Mouse (Mus musculus) spleen, postnatal 36 days (tissue): ENCODE data around the gene Atg4a.

ENCODE experiments used
- DNase-seq, 2 experiments: peaks; one replicate each; pipeline ENCODE4 v3.0.0; 2022; ENCODE audit warnings: low spot score in 2 of 2, mixed read lengths in 1 of 2

Gene Atg4a

GRCm38 (mm10) chrX:140956272-140956940 lies at the start of gene Atg4a, which contains the start of gene Psmd10:
Gene Atg4a (plus strand): TSS chrX:140956907.
Gene Psmd10 (minus strand): TSS chrX:140956728.
- peak; percentile 89 to 94 for DNase-seq

- DNase-seq = no peak
Measured at GRCm38 (mm10) chrX:140907360-140907759, 49.3 kb upstream of the Atg4a start, which contains the start of gene Vsig1. Gene Vsig1 (plus strand): TSS chrX:140907608.

DNA sequence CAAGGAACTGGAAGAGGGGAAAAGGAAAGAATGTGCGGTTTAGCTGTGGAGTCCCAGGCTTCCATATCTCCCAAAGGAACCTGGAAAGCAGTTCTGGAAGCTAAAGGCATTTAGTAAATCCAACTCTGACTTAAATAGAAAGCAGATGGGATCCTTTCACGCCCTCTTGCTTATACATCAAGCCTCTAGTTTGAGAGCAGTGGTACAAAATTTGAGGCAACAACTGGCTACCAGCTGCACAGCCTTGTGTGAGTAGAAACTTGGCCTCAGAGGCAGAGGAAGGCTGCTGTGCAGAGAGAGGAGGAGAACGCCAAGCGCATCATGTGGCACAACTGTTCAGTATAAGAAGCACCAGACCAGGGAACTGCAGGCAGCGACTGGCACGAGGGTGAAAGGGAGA lies 35.4 kb upstream of the Atg4a start:
- no peak for DNase-seq

- DNase-seq = no peak
Measured at GRCm38 (mm10) chrX:140932066-140932465, 24.6 kb upstream of the Atg4a start.

DNA sequence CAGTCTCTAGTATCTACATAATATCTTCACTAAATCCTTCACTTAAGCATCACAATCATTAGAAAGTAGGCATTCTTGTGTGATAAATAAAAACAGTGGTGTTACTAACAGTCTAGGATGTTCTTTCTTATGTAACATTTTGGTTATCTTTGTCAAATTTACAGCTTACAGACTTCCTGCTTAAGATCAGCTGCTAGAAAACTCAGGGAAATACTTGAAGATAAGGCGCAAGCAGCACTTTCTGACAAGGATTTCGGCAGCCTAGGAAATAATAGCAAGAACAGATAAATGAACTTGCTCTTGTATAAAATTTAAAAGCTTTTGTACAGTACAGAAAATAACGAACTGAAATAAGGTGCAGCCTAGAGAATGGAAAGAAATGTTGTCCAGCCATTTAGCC lies 23.4 kb upstream of the Atg4a start:
- no peak for DNase-seq

DNA sequence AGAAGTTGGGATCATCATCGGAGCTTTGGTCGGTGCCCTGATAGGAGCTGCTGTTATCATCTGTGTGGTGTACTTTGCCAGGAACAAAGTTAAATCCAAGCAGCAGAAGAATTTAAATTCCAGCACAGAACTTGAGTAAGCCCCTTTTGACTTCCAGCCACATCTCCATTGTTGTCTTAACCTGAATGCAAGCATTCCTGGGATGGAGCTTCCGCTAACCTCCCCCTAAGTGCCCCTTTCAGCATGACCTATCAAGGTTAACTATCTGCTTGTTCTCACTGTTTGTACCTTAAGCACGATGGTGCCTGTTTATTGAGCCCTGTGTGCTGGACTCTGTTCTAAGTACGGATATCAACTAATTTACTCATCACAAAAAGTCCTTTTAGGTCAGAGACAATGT lies 20.4 kb upstream of the Atg4a start:
- no peak for DNase-seq

- DNase-seq = peak; percentile 16 to 32
Measured at GRCm38 (mm10) chrX:140953618-140954017, 3.1 kb upstream of the Atg4a start.

DNA sequence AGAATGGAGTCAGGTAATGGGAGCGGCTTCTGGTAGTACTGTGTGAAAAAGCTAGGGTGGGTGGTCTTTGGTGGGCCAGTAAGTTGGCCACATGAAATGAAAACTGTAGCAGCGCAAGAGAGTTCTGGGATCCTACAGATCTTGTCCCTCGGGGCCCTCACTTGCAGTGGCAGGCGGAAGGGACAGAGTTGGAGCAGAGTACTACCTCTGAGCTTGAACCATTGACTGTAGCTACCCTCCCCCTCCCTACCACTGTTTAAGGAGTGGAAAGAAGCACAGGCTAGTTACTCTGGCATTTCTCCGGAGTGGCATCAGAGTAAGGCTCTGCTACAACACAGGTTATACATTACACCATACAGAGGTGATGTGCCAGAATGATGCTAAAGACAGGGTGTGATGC lies 252 bp downstream of the Atg4a start:
- DNase-seq = no peak

- DNase-seq = no peak
Measured at GRCm38 (mm10) chrX:140978943-140979342, 22.2 kb downstream of the Atg4a start.

DNA sequence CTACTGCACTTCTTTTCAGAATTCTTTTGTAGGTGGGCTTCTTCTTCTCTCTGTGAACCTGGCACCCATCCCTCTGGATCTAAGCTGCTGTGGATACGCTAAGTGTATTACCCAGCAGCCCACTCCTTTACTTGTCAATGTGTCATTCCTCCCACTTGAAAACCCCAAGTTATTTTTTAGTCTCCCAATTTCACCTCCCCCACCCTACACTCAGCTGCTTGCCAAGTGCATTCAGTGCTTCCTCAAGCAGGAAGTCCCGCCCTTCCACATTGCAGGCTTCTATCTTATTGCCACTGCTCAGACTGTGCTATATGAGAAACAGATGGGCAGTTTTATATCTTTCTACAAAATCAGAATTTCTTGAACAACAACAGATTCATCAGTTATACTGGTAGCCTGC lies 22.8 kb downstream of the Atg4a start:
- DNase-seq = no peak

DNA sequence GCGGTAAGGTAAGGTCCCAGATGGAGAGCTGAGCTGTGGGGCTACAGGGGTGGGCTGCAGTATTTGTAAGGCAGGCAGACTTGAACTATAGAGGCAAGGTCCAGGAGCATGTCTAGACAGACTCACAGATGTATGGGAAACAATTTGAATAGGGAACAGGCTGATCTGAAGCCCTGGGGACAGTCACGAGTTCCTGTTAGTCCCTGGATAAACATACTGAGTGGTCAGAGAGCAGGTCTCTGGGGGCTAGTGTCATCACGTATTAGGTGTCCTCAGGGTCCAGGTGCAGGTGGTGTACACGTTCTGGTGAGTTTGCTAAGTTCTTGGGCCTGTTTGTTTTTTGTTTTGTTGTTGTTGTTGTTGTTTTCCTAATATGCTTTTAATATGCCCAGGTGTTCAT lies 23.5 kb downstream of the Atg4a start:
- no peak for DNase-seq

- DNase-seq = no peak
Measured at GRCm38 (mm10) chrX:140983206-140983960, 26.7 kb downstream of the Atg4a start.

- DNase-seq = no peak
Measured at GRCm38 (mm10) chrX:140984795-140985194, 28.1 kb downstream of the Atg4a start.

DNA sequence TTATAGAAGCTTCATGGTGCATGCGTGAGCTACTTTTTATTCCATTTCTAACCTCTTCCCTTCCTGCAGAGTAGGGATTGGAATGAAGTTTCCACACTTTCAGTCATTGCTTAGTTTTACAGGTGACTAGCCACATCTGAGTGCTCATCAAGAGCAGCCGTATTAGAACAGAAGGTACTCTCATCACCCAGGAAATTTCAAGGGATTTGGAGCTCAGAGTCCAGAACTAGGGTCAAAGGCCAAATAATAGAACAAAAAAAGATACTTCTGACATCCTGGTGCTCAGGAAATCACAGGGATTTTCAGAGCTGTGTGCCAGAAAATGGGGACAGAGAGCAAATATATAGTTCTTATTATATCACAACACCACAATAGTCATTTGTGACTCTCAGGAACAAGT lies 28.5 kb downstream of the Atg4a start:
- DNase-seq = no peak

DNA sequence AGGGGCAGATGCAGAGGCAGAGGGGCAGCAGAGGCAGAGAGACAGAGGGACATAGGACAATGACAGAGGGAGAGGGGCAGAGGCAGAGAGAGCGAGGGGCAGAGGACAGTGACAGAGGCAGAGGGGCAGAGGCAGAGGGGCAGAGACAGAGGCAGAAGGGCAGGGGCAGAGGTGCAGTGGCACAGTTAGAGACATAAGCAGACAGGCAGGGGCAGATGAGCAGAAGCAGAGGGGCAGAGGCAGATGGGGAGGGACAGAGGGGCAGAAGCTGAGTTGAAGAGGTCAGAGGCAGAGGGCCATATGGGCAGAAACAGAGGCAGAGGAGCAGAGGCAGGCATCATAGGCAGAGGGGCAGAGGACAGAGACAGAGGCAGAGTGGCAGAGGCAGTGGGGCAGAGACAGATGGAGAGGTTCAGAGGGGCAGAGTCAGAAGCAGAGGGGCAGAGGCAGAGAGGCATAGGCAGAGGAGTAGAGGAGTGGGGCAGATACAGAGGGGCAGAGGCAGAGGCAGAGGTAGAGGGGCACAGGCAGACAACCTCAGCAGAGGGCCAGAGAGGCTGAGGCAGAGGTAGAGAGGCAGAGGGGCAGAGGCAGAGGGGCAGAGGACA lies 40.3 kb downstream of the Atg4a start:
- DNase-seq = no peak

DNA sequence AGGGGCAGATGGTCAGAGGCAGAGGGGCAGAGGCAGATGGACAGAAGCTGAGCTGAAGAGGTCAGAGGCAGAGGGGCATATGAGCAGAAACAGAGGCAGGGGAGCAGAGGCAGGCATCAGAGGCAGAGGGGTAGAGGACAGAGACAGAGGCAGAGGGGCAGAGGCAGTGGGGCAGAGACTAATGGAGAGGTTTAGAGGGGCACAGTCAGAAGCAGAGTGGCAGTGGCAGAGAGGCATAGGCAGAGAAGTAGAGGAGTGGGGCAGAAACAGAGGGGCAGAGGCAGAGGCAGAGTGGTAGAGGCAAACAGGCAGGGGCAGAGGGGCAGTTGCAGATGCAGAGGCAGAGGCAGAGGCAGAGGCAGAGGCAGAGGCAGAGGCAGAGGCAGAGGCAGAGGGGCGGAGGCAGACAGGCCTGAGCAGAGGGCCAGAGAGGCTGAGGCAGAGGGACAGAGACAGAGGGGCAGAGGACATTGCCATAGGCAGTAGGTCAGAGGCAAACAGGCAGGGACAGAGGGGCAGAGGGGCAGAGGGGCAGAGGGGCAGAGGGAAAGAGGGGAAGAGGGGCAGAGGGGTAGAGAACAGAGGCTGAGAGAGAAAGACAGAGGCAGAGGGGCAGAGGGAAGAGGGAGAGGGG lies 41.3 kb downstream of the Atg4a start:
- no peak for DNase-seq

- DNase-seq = no peak
Measured at GRCm38 (mm10) chrX:140998885-140999284, 42.2 kb downstream of the Atg4a start.

GRCm38 (mm10) chrX:141149705-141150104 lies 193.0 kb downstream of the Atg4a start:
- DNase-seq = no peak

DNA sequence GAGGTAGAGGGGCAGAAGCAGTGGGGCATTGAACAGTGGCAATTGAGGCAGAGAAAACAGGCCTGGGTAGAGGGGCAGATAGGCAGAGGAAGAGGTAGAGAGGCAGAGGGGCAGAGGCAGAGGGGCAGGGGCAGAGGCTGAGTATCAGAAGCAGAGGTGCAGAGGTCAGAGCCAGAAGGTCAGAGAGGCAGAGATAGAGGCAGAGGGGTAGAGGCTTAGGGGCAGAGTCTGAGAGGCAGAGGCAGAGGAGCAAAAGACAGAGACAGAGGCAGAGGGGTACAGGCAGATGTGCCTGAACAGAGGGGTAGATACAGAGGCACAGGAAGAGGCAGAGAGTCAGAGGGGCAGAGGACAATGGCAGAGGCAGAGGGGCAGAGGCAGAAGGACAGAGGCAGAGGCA lies 193.6 kb downstream of the Atg4a start:
- DNase-seq = no peak

GRCm38 (mm10) chrX:141151182-141151581 lies 194.5 kb downstream of the Atg4a start:
- DNase-seq = no peak

DNA sequence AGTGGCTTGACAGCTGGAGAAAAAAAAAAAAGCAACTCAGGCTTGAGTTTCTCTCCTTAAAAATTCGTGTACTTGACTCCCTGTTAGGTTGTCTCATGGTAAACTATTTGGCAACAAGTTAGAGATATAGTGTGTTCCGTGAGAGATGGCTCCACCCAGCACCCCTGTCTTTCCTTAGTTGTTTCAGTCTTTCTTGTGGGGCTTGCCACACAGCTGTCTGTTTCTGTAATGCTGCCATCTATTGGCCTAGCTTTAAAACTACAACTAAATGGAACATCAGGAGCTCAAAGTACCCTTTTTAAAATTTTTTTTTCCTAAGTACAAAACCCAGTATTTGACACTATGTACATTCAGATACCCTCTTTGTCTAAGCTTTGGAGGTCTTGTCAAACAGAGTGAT lies 200.0 kb downstream of the Atg4a start:
- no peak for DNase-seq

DNA sequence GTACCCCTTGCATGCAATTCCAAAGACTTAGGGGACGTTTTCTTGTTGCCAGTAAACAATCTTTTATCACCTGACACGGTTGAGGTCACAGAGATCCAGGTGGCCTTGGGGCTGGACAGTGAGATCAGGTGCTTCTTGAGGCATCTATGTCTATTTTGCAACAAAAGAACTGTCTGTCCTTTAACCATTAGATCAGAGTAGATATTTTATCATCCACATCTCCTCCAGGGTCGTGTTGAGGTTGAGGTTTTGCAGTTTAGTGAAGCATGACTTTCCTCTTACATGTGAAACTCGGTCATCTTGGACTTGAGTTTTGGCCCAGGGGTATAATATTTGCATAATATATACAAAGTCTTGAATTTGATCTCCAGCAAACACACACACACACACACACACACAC lies 200.9 kb downstream of the Atg4a start:
- DNase-seq = peak in 1 of 2 experiments; percentile 1
